Mouse (Mus musculus): ENCODE measurements around the gene Dis3l2.

DNA sequence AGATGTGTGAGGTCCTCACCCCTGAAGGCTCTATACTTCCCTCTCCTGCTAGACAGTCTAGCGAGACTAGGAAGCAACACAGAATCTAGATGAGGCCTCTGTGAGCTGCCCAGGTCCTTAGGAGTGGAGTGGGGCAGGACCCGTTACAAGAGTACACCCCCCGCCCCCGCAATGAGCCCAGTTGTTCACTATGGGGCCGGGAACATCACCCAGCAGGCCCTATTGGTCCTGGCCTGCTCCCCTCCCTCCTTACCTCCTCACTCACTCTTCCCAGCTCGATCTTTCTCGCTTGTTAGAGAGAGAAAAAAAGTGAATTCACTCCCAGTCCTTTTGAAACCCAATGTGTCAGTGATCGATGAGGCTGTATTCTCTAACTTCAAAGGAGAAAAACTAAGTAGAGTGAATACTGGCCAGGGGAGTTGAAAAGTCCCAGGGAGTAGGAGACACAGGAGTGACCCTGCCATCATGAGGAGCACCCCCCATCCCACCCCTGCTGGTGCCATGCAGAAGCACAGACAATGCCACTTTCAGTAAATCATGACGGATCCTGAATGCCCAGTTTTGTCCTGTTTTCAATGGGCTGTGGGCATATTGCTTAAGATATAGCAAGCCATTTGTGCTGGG, 299.0 kb downstream of the Dis3l2 start:
- no peak for TF ChIP-seq CTCF (IDR thresholded peaks at IDR 0.05; ENCODE audit: low read depth)
- no peak for TF ChIP-seq EP300 (IDR thresholded peaks at IDR 0.05; ENCODE audit: low read depth)
